Mouse (Mus musculus) liver, embryonic 15.5 days (tissue): ENCODE measurements around the gene Sec61b. TPM values are rescaled to one million over a fixed set of nuclear protein-coding genes. Genes with fewer than 3 reads are reported as not detected.
A peak's percentile ranks its signal among the peaks of the same experiment; 100 is the strongest.

Experiments used
- ATAC-seq: fragments of 200-750 bp; cut with Nextera tagmentation; 2 replicates; pipeline ENCODE4 v1.8.0; 2017; ENCODE audit warnings: moderate number of reproducible peaks, mild to moderate bottlenecking, moderate library complexity; ENCODE audit not compliant: insufficient read depth
- H3K27ac ChIP-seq: fragments of 300-500 bp; sonication (generic); replicated peaks from 2 replicates; pipeline ENCODE4 v1.5.1; 2015; ENCODE audit warnings: mild to moderate bottlenecking, inconsistent platforms
- H3K27me3 ChIP-seq: fragments of 300-500 bp; sonication (generic); 2 replicates; pipeline ENCODE4 v1.6.1; 2015; ENCODE audit warnings: mild to moderate bottlenecking, inconsistent platforms
- H3K36me3 ChIP-seq: fragments of 300-500 bp; sonication (generic); replicated peaks from 2 replicates; pipeline ENCODE4 v1.6.1; 2015; ENCODE audit warnings: moderate library complexity, mild to moderate bottlenecking, inconsistent platforms
- H3K4me1 ChIP-seq: fragments of 300-500 bp; sonication (generic); replicated peaks from 2 replicates; pipeline ENCODE4 v1.6.1; 2015; ENCODE audit warnings: inconsistent platforms
- H3K4me2 ChIP-seq: fragments of 300-500 bp; sonication (generic); 2 replicates; pipeline ENCODE4 v1.6.1; 2015; ENCODE audit warnings: moderate library complexity, mild to moderate bottlenecking, inconsistent platforms
- H3K4me3 ChIP-seq: fragments of 300-500 bp; sonication (generic); replicated peaks from 2 replicates; pipeline ENCODE4 v1.5.1; 2015; ENCODE audit warnings: mild to moderate bottlenecking, inconsistent platforms
- H3K9ac ChIP-seq: fragments of 300-500 bp; sonication (generic); 2 replicates; pipeline ENCODE4 v1.6.1; 2015; ENCODE audit warnings: moderate library complexity, mild to moderate bottlenecking, inconsistent platforms
- H3K9me3 ChIP-seq: fragments of 300-500 bp; sonication (generic); replicated peaks from 2 replicates; pipeline ENCODE4 v1.6.1; 2016; ENCODE audit warnings: inconsistent platforms
- WGBS: fragments of 180-500 bp; shearing (Covaris S2); methylation state at CpG from one replicate; pipeline ENCODE4 v1.1.7; 2015; ENCODE audit warnings: mixed read lengths; ENCODE audit not compliant: insufficient replicate concordance; 5-methylcytosine and 5-hydroxymethylcytosine counted together
- polyA plus RNA-seq: library from polyadenylated mRNA; unstranded; fragments of >200 nt; fragmentation: Nextera tagmentation; extraction: Ambion mirVana; gene quantifications from 2 replicates; pipeline ENCODE4 v1.2.1, GENCODE M21; 2015

Gene Sec61b
- 205 and 230 TPM in 2 replicates for polyA plus RNA-seq

GRCm38 (mm10) chr4:47473968-47474729 is at the start of gene Sec61b, which contains the start of gene Alg2:
Sec61b (plus strand) TSS chr4:47474658.
Alg2 (minus strand) TSS chr4:47474333.
- WGBS, result under 1% methylated on average over 58 of the region's 58 CpGs
- H3K27ac ChIP-seq, result peak within 1 kb of the TSS; percentile 90
- no peaks in the 10 kb centered on the region for H3K9me3 ChIP-seq
- ATAC-seq, result peak; percentile 97
- H3K4me1 ChIP-seq, result peaks cover 26% of the 10 kb centered on the region
- H3K9ac ChIP-seq, result peak within 1 kb of the TSS; percentile 84
- H3K4me2 ChIP-seq, result peak within 1 kb of the TSS; percentile 87
- peak within 1 kb of the TSS; percentile 87 for H3K4me3 ChIP-seq
- peaks cover 56% of the 10 kb centered on the region for H3K36me3 ChIP-seq
- no peaks in the 10 kb centered on the region for H3K27me3 ChIP-seq

- Histone ChIP-seq H3K4me1 (no peaks in the 10 kb centered on the region), H3K9me3 (no peaks in the 10 kb centered on the region), H3K4me3 (no peak overlapping the region), H3K36me3 (no peaks in the 10 kb centered on the region), H3K4me2 (no peak overlapping the region), H3K27ac (no peak overlapping the region), H3K27me3 (no peaks in the 10 kb centered on the region), H3K9ac (no peak overlapping the region)
- no peak for ATAC-seq
- WGBS, result 77% methylated on average over 16 of the region's 16 CpGs
These were observed 49.1 kb upstream of the Sec61b start for GRCm38 (mm10) chr4:47425247-47425830.

- H3K36me3 ChIP-seq, result no peaks in the 10 kb centered on the region
- H3K27ac ChIP-seq, result no peak overlapping the region
- H3K4me1 ChIP-seq, result no peaks in the 10 kb centered on the region
- H3K9me3 ChIP-seq, result no peaks in the 10 kb centered on the region
- no peak overlapping the region for H3K9ac ChIP-seq
- H3K4me3 ChIP-seq, result no peak overlapping the region
- no peak overlapping the region for H3K4me2 ChIP-seq
- no peaks in the 10 kb centered on the region for H3K27me3 ChIP-seq
- no peak for ATAC-seq
- 59% methylated on average over 3 of the region's 3 CpGs for WGBS
These were observed 46.9 kb upstream of the Sec61b start for GRCm38 (mm10) chr4:47427606-47428005.

GRCm38 (mm10) chr4:47430557-47430956 is 43.9 kb upstream of the Sec61b start:
- Histone ChIP-seq H3K4me3 (no peak overlapping the region), H3K9ac (no peak overlapping the region), H3K27me3 (no peaks in the 10 kb centered on the region), H3K4me1 (no peaks in the 10 kb centered on the region), H3K9me3 (no peaks in the 10 kb centered on the region), H3K4me2 (no peak overlapping the region), H3K36me3 (no peaks in the 10 kb centered on the region), H3K27ac (no peak overlapping the region)
- 31% methylated on average over 6 of the region's 6 CpGs for whole genome bisulfite sequencing
- no peak for ATAC-seq

DNA sequence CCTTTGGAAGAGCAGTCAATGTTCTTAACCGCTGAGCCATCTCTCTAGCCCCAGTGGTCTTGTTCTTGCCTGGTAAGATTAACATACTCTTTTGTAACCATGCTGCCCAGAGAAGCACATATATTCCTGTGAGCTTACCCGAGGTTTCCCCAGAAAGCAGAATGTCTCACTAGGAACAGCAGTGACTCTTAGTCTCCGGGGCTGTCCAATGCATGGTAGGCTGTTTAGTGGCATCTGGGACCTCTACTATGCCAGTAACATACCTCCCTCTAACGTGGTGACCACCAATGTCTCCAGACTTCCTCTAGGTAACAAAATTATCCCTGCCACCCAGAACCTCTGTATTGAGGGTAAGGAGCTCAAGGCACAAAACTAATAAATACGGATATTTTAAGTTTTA is 43.4 kb upstream of the Sec61b start:
- H3K4me3 ChIP-seq, result no peak overlapping the region
- 63% methylated on average over 5 of the region's 5 CpGs for WGBS
- H3K4me1 ChIP-seq, result no peaks in the 10 kb centered on the region
- no peak overlapping the region for H3K9ac ChIP-seq
- ATAC-seq, result no peak
- H3K36me3 ChIP-seq, result no peaks in the 10 kb centered on the region
- H3K9me3 ChIP-seq, result no peaks in the 10 kb centered on the region
- H3K27ac ChIP-seq, result no peak overlapping the region
- no peaks in the 10 kb centered on the region for H3K27me3 ChIP-seq
- no peak overlapping the region for H3K4me2 ChIP-seq

GRCm38 (mm10) chr4:47432766-47433165 is 41.7 kb upstream of the Sec61b start:
- ATAC-seq, result no peak
- 65% methylated on average over 7 of the region's 7 CpGs for WGBS
- H3K9ac ChIP-seq, result no peak overlapping the region
- H3K4me1 ChIP-seq, result peaks cover 7% of the 10 kb centered on the region
- H3K27me3 ChIP-seq, result peaks cover 10% of the 10 kb centered on the region; the same call in 1 of the 2 replicates
- no peak overlapping the region for H3K4me3 ChIP-seq
- H3K27ac ChIP-seq, result no peak overlapping the region
- no peaks in the 10 kb centered on the region for H3K36me3 ChIP-seq
- H3K4me2 ChIP-seq, result no peak overlapping the region
- H3K9me3 ChIP-seq, result no peaks in the 10 kb centered on the region

GRCm38 (mm10) chr4:47435131-47435530 is 39.3 kb upstream of the Sec61b start:
- WGBS, result 70% methylated on average over 12 of the region's 12 CpGs
- Histone ChIP-seq H3K4me1 (peaks cover 9% of the 10 kb centered on the region), H3K27me3 (peaks cover 14% of the 10 kb centered on the region; the same call in 1 of the 2 replicates), H3K36me3 (no peaks in the 10 kb centered on the region), H3K9ac (no peak overlapping the region), H3K4me2 (no peak overlapping the region), H3K27ac (no peak overlapping the region), H3K9me3 (no peaks in the 10 kb centered on the region), H3K4me3 (no peak overlapping the region)
- ATAC-seq, result no peak

DNA sequence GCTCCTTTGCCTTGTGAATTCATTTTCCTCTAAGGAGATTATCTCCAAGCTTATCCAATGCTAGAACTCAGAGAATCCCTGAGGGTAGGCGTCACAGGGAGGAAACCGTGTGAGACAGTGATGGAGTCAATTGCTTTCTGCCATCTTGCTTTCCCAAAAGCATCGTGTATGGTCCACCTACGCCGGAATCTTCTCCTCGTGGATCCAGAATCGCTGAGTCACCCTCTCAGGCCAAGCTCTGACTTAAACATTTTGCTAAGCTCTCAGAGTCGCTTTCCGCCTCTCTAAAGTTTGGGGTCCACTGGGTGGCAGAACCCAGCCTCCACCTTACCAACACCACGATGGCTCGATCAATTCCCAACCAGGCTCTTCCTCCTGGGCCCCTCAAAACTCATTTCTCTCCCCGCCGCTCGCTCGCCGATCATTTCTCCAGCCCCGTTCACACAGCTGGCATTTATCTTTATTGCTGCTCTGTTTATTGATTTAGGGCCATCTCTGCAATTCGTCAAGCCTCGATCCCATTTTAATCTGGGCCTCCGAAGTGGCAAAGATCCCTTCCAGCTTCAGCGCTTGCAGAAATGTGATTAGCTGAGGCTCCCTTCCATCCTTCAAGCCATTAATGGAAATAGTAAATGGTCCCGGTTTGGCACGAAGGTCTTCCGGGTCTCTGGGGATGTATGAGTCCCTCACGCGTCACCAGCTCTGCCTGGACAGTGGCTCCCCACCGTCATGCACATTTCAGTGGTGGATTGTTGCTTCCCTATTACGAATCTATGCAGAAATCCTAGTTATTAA is 38.7 kb upstream of the Sec61b start:
- Histone ChIP-seq H3K27me3 (peaks cover 14% of the 10 kb centered on the region; the same call in 1 of the 2 replicates), H3K9me3 (no peaks in the 10 kb centered on the region), H3K36me3 (no peaks in the 10 kb centered on the region), H3K4me2 (no peak overlapping the region), H3K27ac (no peak overlapping the region), H3K9ac (no peak overlapping the region), H3K4me1 (peaks cover 9% of the 10 kb centered on the region), H3K4me3 (no peak overlapping the region)
- 56% methylated on average over 28 of the region's 28 CpGs for WGBS
- no peak for ATAC-seq

DNA sequence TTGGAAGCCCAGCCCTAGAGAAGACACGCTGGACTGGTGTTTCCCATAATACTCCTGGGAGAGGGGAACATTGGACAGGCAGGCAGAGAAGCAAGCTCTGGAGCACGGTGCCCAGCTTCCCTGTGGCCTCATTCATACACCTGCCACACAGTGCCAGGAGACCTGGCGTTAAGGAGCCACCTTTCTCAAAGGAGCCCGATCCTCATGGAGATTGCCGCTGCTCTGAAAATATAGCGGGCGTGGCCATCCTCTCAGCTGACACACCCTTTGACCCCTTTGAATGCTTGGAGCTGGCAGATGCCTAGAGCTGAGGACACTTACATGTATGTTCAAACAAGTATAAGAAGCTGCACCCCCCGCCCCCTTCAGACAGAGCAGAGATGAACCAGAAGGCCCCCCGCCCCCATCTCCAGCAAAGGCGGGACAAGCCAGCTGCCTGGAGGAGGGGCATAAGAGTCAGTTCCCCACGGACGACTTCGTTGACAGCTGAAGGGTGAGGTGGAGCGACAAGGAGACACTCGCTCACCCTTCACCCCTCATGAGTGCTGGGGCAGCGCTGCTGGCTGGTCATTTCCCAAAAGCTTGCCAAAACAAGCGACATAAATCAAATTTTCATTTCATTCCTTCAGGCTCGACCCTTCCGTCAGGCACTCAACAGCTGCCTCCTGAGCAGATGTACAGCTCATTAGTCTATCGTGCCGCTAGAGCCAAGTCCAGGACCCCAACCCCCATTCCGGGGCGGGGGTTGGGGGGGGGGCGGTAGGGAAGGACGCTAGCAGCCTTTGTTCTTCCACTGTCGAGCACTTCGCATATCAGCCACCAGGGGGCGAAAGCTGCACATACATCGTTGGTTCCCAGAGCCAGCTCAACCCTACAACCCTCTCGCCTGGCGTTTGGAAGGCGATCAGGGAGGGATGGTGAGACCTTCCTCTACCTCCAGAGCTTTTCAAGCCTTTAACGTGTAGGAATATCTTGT is 36.8 kb upstream of the Sec61b start:
- H3K4me3 ChIP-seq, result peak overlapping the region; percentile 50
- no peak overlapping the region for H3K27ac ChIP-seq
- peaks cover 14% of the 10 kb centered on the region; the same call in 1 of the 2 replicates for H3K27me3 ChIP-seq
- H3K4me2 ChIP-seq, result peak overlapping the region; percentile 74
- peaks cover 9% of the 10 kb centered on the region for H3K4me1 ChIP-seq
- no peaks in the 10 kb centered on the region for H3K9me3 ChIP-seq
- WGBS, result 2% methylated on average over 33 of the region's 33 CpGs
- H3K9ac ChIP-seq, result peak overlapping the region; percentile 37; the same call in 1 of the 2 replicates
- no peak for ATAC-seq
- H3K36me3 ChIP-seq, result no peaks in the 10 kb centered on the region

DNA sequence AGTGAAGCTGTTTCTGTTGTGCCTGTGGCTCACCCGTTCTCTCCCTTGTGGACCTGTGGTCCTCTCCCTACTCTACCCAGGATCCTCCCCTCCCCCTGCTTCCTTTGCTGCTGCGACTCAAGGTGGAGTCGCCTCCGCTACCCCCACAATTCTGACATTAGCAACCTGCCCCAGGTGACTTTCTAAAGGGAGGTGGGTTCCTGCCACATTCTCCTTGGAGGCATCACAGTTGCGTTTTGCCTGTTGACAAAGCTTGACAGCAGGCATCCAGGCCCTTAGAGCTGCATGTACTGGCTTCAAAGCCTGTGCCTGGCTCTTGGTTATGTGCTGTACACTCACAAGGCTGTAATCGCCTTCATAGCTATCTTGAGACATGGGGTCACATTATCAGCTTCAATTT is 35.5 kb upstream of the Sec61b start:
- 62% methylated on average over 6 of the region's 6 CpGs for WGBS
- H3K27me3 ChIP-seq, result peaks cover 14% of the 10 kb centered on the region; the same call in 1 of the 2 replicates
- no peak for ATAC-seq
- H3K9me3 ChIP-seq, result no peaks in the 10 kb centered on the region
- H3K9ac ChIP-seq, result no peak overlapping the region
- no peak overlapping the region for H3K4me2 ChIP-seq
- no peak overlapping the region for H3K27ac ChIP-seq
- no peaks in the 10 kb centered on the region for H3K36me3 ChIP-seq
- H3K4me1 ChIP-seq, result peaks cover 9% of the 10 kb centered on the region
- no peak overlapping the region for H3K4me3 ChIP-seq
